Mouse (Mus musculus): ENCODE data around the gene Tbcb. TPM values are rescaled to one million over a fixed set of nuclear protein-coding genes. Genes with fewer than 3 reads are reported as not detected.
A peak's percentile ranks its signal among the peaks of the same experiment; 100 is the strongest.

Tbcb gene
- polyA plus RNA-seq, 1 experiment from 2014 or later, result 142 TPM

DNA sequence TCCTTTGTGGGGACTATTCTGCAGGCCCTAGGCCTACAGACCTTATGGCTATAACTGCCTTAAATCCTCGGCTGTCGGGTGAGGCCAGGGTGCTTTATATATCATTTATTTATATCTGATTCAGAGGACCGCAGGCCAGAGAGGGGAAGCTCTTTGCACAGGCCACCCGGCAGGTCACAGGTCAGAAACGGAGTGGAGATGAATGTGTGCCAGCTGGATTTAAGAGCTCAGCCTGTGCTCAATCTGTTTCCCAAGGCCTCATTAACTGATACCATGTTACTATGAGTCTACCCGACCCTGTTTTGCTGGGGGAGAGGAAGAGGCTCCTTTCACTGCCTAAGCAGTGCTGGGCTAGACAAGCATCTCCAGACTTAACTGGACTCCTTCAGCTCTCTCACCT is 42.3 kb upstream of the Tbcb start:
- Histone ChIP-seq H3K4me1 (ENCODE audit: insufficient read depth, low read depth, low read length) (no peaks in the 10 kb centered on the region), H3K27me3 (replicated peaks; ENCODE audit: insufficient read depth, low read length) (no peaks in the 10 kb centered on the region), H3K36me3 (ENCODE audit: insufficient read depth, low read length) (no peaks in the 10 kb centered on the region), H3K9ac (replicated peaks; ENCODE audit: low read depth) (no peak overlapping the region), H3K4me3 (ENCODE audit: low read depth, low read length) (no peak overlapping the region), H3K4me2 (replicated peaks; ENCODE audit: low read depth, low read length) (no peak overlapping the region), H3K9me3 (ENCODE audit: low read length) (no peaks in the 10 kb centered on the region), H3K27ac (ENCODE audit: low read length) (no peak overlapping the region)
- WGBS, result 49% methylated on average over 6 of the region's 6 CpGs
- DNase-seq (ENCODE audit: low spot score) (peak; percentile 52), ATAC-seq (peak; percentile 57)
- TF ChIP-seq CTCF (IDR thresholded peaks at IDR 0.05), result no peak
- TF ChIP-seq EP300 (IDR thresholded peaks at IDR 0.05), result no peak

DNA sequence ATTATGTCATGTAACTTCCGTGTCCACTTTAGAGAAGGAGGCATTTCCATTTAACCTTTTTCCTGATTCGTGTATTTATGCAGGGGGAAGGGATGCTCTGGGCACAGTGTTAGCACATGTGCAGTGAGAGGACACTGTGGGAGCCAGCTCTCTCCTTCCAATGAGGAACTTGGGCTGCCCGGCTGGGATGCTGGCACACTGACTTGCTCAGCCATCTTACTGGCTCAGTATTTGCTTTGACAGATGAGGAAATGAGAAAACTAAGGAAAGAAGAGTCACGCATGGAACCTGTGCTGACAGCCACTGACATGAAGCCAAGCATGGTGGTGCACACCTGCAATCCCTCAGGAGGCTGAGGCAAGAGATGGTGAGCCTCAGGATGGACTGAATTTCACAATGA is 37.6 kb upstream of the Tbcb start:
- 76% methylated on average over 4 of the region's 4 CpGs for WGBS
- Histone ChIP-seq H3K27ac (ENCODE audit: low read length) (no peak overlapping the region), H3K4me2 (replicated peaks; ENCODE audit: low read depth, low read length) (no peak overlapping the region), H3K4me3 (ENCODE audit: low read depth, low read length) (no peak overlapping the region), H3K27me3 (replicated peaks; ENCODE audit: insufficient read depth, low read length) (no peaks in the 10 kb centered on the region), H3K9ac (replicated peaks; ENCODE audit: low read depth) (no peak overlapping the region), H3K4me1 (ENCODE audit: insufficient read depth, low read depth, low read length) (no peaks in the 10 kb centered on the region), H3K36me3 (ENCODE audit: insufficient read depth, low read length) (no peaks in the 10 kb centered on the region), H3K9me3 (ENCODE audit: low read length) (no peaks in the 10 kb centered on the region)
- DNase-seq (ENCODE audit: low spot score) (no peak), ATAC-seq (no peak)
- TF ChIP-seq EP300 (IDR thresholded peaks at IDR 0.05) (no peak), CTCF (IDR thresholded peaks at IDR 0.05) (no peak)

DNA sequence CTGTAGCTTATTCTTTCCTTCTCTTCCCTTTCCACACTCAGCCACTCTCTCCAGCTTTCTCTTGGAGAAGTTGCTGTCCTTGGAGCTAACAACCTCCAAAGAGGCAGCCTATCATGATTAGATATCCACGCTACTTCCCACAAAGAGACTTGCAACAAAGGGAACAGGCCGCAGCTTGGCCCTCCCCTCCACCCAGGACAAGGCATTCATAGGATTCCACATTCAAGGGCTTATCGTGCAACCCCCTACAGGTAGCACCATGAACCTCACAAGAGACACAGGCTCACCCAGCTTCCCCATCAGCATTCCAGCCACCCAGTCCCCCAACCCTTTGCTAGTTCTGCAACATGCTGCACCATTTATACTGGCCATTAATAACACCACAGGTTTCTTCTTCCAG is 34.7 kb upstream of the Tbcb start:
- no peak overlapping the region for H3K9ac ChIP-seq (replicated peaks; ENCODE audit: low read depth)
- WGBS, result 83% methylated on average over 3 of the region's 3 CpGs
- no peaks in the 10 kb centered on the region for H3K4me1 ChIP-seq (ENCODE audit: insufficient read depth, low read depth, low read length)
- H3K36me3 ChIP-seq (ENCODE audit: insufficient read depth, low read length), result no peaks in the 10 kb centered on the region
- DNase-seq (ENCODE audit: low spot score) (no peak), ATAC-seq (no peak)
- no peak overlapping the region for H3K27ac ChIP-seq (ENCODE audit: low read length)
- H3K4me3 ChIP-seq (ENCODE audit: low read depth, low read length), result no peak overlapping the region
- no peaks in the 10 kb centered on the region for H3K27me3 ChIP-seq (replicated peaks; ENCODE audit: insufficient read depth, low read length)
- H3K4me2 ChIP-seq (replicated peaks; ENCODE audit: low read depth, low read length), result no peak overlapping the region
- TF ChIP-seq EP300 (IDR thresholded peaks at IDR 0.05), result no peak
- no peak for TF ChIP-seq CTCF (IDR thresholded peaks at IDR 0.05)
- H3K9me3 ChIP-seq (ENCODE audit: low read length), result no peaks in the 10 kb centered on the region

DNA sequence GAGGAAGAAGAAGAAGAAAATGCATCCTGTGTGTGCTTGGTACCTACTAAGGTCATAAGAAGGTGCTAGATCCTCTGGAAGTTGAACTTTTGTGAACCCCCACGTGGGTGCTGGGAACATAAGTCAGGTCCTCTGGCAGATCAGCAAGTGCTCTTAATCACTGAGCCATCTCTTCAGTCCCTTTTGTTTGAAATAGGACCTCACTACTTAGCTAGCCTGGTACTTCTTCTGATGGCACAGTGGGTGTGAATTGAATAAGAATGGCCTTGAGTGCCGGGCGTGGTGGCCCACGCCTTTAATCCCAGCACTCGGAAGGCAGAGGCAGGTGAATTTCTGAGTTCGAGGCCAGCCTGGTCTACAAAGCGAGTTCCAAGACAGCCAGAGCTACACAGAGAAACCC is 33.9 kb upstream of the Tbcb start:
- DNase-seq (ENCODE audit: low spot score) (no peak), ATAC-seq (no peak)
- no peak overlapping the region for H3K4me2 ChIP-seq (replicated peaks; ENCODE audit: low read depth, low read length)
- TF ChIP-seq EP300 (IDR thresholded peaks at IDR 0.05), result no peak
- H3K4me3 ChIP-seq (ENCODE audit: low read depth, low read length), result no peak overlapping the region
- H3K9ac ChIP-seq (replicated peaks; ENCODE audit: low read depth), result no peak overlapping the region
- H3K4me1 ChIP-seq (ENCODE audit: insufficient read depth, low read depth, low read length), result no peaks in the 10 kb centered on the region
- H3K9me3 ChIP-seq (ENCODE audit: low read length), result no peaks in the 10 kb centered on the region
- H3K27me3 ChIP-seq (replicated peaks; ENCODE audit: insufficient read depth, low read length), result no peaks in the 10 kb centered on the region
- no peaks in the 10 kb centered on the region for H3K36me3 ChIP-seq (ENCODE audit: insufficient read depth, low read length)
- 85% methylated on average over 7 of the region's 7 CpGs for WGBS
- H3K27ac ChIP-seq (ENCODE audit: low read length), result no peak overlapping the region

DNA sequence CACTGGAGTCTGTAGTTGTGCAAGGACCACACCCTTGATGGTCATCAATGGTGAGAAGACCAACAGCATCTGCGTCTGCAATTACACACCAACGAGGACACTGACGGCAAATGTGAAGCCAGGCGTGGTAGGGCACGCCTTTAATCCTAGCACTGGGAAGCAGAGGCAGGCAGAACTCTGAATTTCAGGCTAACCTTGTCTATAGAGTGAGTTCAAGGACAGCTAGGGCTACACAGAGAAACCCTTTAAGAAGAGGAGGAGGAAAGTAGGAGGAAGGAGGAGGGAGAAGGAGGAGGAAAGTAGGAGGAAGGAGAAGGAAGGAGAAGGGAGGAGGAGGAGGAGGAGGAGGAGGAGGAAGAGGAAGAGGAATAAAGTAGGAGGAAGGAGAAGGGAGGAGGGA is 33.5 kb upstream of the Tbcb start:
- Histone ChIP-seq H3K4me2 (replicated peaks; ENCODE audit: low read depth, low read length) (no peak overlapping the region), H3K27ac (ENCODE audit: low read length) (no peak overlapping the region), H3K27me3 (replicated peaks; ENCODE audit: insufficient read depth, low read length) (no peaks in the 10 kb centered on the region), H3K4me3 (ENCODE audit: low read depth, low read length) (no peak overlapping the region), H3K4me1 (ENCODE audit: insufficient read depth, low read depth, low read length) (no peaks in the 10 kb centered on the region), H3K9me3 (ENCODE audit: low read length) (no peaks in the 10 kb centered on the region), H3K36me3 (ENCODE audit: insufficient read depth, low read length) (no peaks in the 10 kb centered on the region), H3K9ac (replicated peaks; ENCODE audit: low read depth) (no peak overlapping the region)
- WGBS, result 90% methylated on average over 5 of the region's 5 CpGs
- DNase-seq (ENCODE audit: low spot score) (no peak), ATAC-seq (no peak)
- TF ChIP-seq CTCF (IDR thresholded peaks at IDR 0.05) (no peak), EP300 (IDR thresholded peaks at IDR 0.05) (no peak)

DNA sequence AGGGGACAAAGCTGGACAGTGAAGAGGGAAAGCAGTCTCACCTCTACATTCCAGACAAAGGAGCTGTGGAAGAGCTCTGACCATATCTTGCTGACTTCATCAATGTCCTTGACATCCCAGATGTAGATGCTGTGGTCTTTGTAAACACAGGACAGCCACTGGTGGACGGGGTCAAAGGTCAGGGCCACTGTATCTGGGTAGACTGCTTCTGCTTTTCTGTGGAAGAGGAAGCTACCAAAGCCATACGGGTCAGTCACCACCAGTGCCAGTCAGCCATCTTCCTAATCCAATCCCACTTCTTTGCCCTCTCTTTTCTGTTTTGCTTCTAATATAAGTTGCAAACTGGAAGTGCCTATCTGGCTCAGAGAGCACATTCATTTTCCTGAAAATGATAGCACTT is 33.0 kb upstream of the Tbcb start:
- Histone ChIP-seq H3K27me3 (replicated peaks; ENCODE audit: insufficient read depth, low read length) (no peaks in the 10 kb centered on the region), H3K4me1 (ENCODE audit: insufficient read depth, low read depth, low read length) (no peaks in the 10 kb centered on the region), H3K9me3 (ENCODE audit: low read length) (no peaks in the 10 kb centered on the region), H3K27ac (ENCODE audit: low read length) (no peak overlapping the region), H3K4me3 (ENCODE audit: low read depth, low read length) (no peak overlapping the region), H3K4me2 (replicated peaks; ENCODE audit: low read depth, low read length) (no peak overlapping the region), H3K9ac (replicated peaks; ENCODE audit: low read depth) (no peak overlapping the region), H3K36me3 (ENCODE audit: insufficient read depth, low read length) (no peaks in the 10 kb centered on the region)
- WGBS, result 58% methylated on average over 2 of the region's 2 CpGs
- no peak for ATAC-seq
- no peak for DNase-seq (ENCODE audit: low spot score)
- TF ChIP-seq CTCF (IDR thresholded peaks at IDR 0.05) (no peak), EP300 (IDR thresholded peaks at IDR 0.05) (no peak)

Data from lung, postnatal 0 days (tissue).